Mouse (Mus musculus) kidney, adult 2 months (tissue): ENCODE measurements at regions not wholly inside any gene's neighbourhood (a gene's known extent, or its start where the extent isn't known, plus 50 kb on each side); places are given as distances from the start of the nearest gene placed in this dataset.

Experiments used
- DNase-seq: peaks from one replicate; pipeline ENCODE4 v3.0.0; 2021
- H3K27ac ChIP-seq: fragments of 200-500 bp; 2 replicates; pipeline ENCODE4 v1.5.1; 2012; ENCODE audit warnings: low read depth, low read length, control low read depth, inconsistent platforms; ENCODE audit not compliant: insufficient read depth
- H3K27me3 ChIP-seq: fragments of 200-500 bp; replicated peaks from 2 replicates; pipeline ENCODE4 v1.6.1; 2012; ENCODE audit warnings: mild to moderate bottlenecking, moderate library complexity, low read length, inconsistent platforms; ENCODE audit not compliant: control insufficient read depth, insufficient read depth
- H3K36me3 ChIP-seq: fragments of 200-500 bp; 2 replicates; pipeline ENCODE4 v1.6.1; 2012; ENCODE audit warnings: mild to moderate bottlenecking, moderate library complexity, low read length, inconsistent platforms; ENCODE audit not compliant: control insufficient read depth, insufficient read depth
- H3K4me1 ChIP-seq: fragments of 200-500 bp; 2 replicates; pipeline ENCODE4 v1.6.1; 2011; ENCODE audit warnings: low read length; ENCODE audit not compliant: control insufficient read depth, insufficient read depth
- H3K4me3 ChIP-seq: fragments of 200-500 bp; 2 replicates; pipeline ENCODE4 v1.5.1; 2011; ENCODE audit warnings: mild to moderate bottlenecking, low read depth, low read length, control low read depth; ENCODE audit not compliant: insufficient read depth
- CTCF ChIP-seq: fragments of 200-500 bp; conservative IDR thresholded peaks from 2 replicates; pipeline ENCODE4 v1.5.1; 2011; ENCODE audit warnings: low read depth, mild to moderate bottlenecking, control low read depth, low read length, moderate library complexity, mixed read lengths; ENCODE audit not compliant: insufficient read depth, insufficient read length
- POLR2A ChIP-seq: fragments of 200-500 bp; IDR thresholded peaks from one replicate; pipeline ENCODE4 v1.6.1; 2011; ENCODE audit warnings: low read depth, low read length, control low read depth
- WGBS: fragments of 180-500 bp; shearing (Covaris S2); methylation state at CpG from one replicate; pipeline ENCODE4 v1.1.7; 2018; 5-methylcytosine and 5-hydroxymethylcytosine counted together

DNA sequence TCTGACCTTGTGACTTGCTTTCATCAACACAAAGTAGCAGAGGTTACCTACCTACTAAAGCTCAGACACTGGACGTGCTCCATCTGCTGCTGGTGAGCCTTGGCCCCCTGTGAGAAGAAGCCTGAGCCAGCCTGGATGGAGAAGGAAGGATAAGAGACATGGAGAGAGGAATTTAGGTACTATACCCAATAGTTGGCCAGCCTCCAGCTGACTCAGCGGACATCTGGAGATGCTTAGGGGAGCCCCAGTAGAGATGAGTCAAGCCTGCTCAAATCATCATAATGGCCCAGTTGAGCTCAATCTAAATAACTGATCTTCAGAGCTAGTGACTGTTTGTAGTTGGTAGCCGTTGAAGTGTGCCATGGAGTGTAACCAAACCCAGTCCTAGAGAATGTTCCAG lies 53.7 kb upstream of the Ripply2 start:
- no peaks in the 10 kb centered on the region for H3K27me3 ChIP-seq
- WGBS = 60% methylated on average over 3 of the region's 3 CpGs
- no peaks in the 10 kb centered on the region for H3K36me3 ChIP-seq
- DNase-seq = no peak
- H3K4me1 ChIP-seq = no peaks in the 10 kb centered on the region
- H3K27ac ChIP-seq = no peak overlapping the region
- no peak for TF ChIP-seq POLR2A
- TF ChIP-seq CTCF = no peak
- no peak overlapping the region for H3K4me3 ChIP-seq

DNA sequence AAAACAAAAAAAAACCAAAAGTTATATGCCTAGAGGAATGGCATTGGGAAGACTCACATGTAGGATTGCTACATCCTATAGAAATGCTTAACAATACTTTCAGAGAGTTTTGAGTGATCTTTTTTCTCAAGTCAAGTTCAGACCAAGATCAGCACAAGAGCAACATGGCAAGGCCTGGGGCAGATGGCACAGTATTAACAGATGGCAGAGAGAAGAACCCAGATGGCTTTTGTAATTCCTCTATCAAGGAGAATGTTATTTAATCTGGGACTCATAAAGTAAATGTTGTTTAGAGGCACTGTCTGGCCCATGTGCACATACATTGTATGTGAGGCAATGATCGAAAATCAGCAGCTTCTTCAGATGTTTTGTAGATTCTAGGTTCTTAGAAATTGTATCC lies 58.3 kb upstream of the Ripply2 start:
- no peak for DNase-seq
- Histone ChIP-seq H3K27ac (no peak overlapping the region), H3K36me3 (no peaks in the 10 kb centered on the region), H3K4me3 (no peak overlapping the region), H3K4me1 (peaks cover 4% of the 10 kb centered on the region; the same call in 1 of the 2 replicates), H3K27me3 (no peaks in the 10 kb centered on the region)
- WGBS = 85% methylated on average over 1 of the region's 1 CpGs
- no peak for TF ChIP-seq POLR2A
- TF ChIP-seq CTCF = no peak

DNA sequence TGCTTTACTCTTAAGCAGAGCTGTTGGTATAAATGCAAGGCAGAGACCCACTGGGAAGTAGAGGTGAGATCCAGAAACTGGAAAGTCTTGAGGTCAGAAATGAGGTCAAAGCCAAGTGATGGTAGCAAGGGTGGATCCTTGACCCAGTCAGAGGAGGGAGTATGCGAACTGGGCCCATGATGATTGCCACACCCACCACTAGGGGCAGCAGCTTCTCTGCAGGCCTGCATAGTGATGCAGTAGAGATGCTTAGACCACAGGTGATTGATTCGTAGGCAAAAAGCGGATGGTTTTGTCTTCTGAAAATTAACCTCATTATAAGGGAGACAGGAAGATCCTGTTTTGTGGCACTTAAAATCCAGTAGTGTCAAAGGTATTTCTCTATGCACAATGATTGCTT lies 59.6 kb upstream of the Ripply2 start:
- no peak overlapping the region for H3K27ac ChIP-seq
- no peak for TF ChIP-seq POLR2A
- peak; percentile 33; the same call in 1 of the 2 replicates for TF ChIP-seq CTCF
- DNase-seq = no peak
- 94% methylated on average over 3 of the region's 3 CpGs for WGBS
- H3K4me1 ChIP-seq = peaks cover 6% of the 10 kb centered on the region; the same call in 1 of the 2 replicates
- no peaks in the 10 kb centered on the region for H3K36me3 ChIP-seq
- no peak overlapping the region for H3K4me3 ChIP-seq
- no peaks in the 10 kb centered on the region for H3K27me3 ChIP-seq

DNA sequence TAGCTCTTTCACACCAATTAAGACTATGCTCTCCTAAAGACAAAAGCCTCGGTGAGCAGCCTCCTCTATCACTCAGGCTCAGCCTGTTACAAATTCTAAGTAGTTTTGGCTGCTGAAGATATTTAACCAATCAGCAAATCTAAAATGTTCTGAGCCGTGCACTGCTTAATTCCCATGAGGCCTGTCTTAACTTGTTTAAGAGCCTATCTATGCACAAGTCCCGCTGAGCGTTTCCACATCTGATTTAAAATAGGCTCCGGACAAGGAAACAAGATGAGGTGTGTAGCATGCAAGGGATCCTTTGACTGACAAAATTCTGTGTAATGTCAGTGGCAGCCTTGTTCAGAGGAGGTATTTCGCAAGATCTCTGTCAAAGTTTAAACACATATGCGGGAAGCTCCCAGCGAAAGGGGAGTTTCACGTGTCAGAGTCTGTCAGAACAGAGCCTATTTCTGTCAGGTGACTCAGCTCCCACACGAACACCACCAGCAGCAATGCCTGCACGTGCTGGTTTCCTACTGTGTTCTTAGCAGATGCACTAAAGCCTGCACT lies 63.3 kb upstream of the Ripply2 start:
- 28% methylated on average over 11 of the region's 11 CpGs for WGBS
- Histone ChIP-seq H3K4me3 (no peak overlapping the region), H3K4me1 (peaks cover 6% of the 10 kb centered on the region; the same call in 1 of the 2 replicates), H3K36me3 (no peaks in the 10 kb centered on the region), H3K27me3 (no peaks in the 10 kb centered on the region), H3K27ac (no peak overlapping the region)
- DNase-seq = peak; percentile 61
- TF ChIP-seq POLR2A (no peak), CTCF (no peak)

DNA sequence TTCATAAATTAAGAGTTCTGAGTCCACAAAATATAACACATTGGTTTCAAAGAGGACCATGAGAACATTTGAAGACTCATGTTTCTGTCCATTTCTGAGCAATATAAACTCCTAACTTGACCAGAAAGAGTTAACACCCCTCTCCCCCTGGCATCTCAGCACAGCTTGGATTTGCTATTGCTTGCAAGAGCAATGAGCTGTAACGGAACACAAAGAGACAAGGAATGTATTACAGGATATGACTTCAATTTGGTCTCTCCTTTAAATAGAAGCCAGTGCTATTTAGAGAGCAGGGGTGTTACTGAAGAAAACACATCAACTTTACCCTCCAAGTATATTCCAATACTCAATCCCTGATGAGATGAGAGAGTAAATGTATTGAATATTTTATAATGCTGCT lies 65.5 kb upstream of the Ripply2 start:
- Histone ChIP-seq H3K4me1 (peaks cover 6% of the 10 kb centered on the region; the same call in 1 of the 2 replicates), H3K4me3 (no peak overlapping the region), H3K27ac (no peak overlapping the region), H3K36me3 (no peaks in the 10 kb centered on the region), H3K27me3 (no peaks in the 10 kb centered on the region)
- TF ChIP-seq POLR2A (no peak), CTCF (no peak)
- peak; percentile 7 for DNase-seq
- WGBS = 6% methylated on average over 1 of the region's 1 CpGs

DNA sequence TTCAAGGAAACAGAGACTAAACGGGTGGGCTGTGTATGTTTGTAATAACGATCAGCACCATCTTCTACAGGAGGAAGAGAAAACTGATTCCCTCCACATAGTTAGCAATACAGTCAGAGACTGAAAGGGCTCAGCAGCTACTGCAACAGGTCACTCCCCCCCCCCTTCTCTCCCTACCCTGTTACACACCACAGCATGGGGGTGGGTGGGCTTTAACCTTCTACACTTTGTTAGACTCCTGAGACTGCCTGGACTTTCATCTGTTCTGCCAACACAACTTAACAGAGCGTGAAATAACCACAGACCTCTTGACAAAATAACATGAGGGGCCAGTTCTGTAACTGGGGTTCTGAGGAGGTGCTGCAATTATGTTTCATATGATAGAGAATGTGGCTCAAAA lies 50.7 kb upstream of the Snap91 start:
- TF ChIP-seq CTCF (no peak), POLR2A (no peak)
- H3K36me3 ChIP-seq = no peaks in the 10 kb centered on the region
- WGBS = 31% methylated on average over 3 of the region's 3 CpGs
- H3K4me1 ChIP-seq = 0 out of 2 replicates have a peak, but pooled peaks cover 5% of the 10 kb centered on the region
- no peaks in the 10 kb centered on the region for H3K27me3 ChIP-seq
- no peak overlapping the region for H3K27ac ChIP-seq
- DNase-seq = peak; percentile 55
- no peak overlapping the region for H3K4me3 ChIP-seq
